Mouse (Mus musculus): ENCODE measurements around the gene Kansl2.

The Kansl2 gene

GRCm38 (mm10) chr15:98492102-98492501, 42.0 kb downstream of the Kansl2 start, which contains the start of gene Olfr279:
Gene Olfr279 (plus strand): TSS chr15:98492402.
- no peak for DNase-seq

GRCm38 (mm10) chr15:98491332-98491731, 42.7 kb downstream of the Kansl2 start:
- DNase-seq = no peak

DNA sequence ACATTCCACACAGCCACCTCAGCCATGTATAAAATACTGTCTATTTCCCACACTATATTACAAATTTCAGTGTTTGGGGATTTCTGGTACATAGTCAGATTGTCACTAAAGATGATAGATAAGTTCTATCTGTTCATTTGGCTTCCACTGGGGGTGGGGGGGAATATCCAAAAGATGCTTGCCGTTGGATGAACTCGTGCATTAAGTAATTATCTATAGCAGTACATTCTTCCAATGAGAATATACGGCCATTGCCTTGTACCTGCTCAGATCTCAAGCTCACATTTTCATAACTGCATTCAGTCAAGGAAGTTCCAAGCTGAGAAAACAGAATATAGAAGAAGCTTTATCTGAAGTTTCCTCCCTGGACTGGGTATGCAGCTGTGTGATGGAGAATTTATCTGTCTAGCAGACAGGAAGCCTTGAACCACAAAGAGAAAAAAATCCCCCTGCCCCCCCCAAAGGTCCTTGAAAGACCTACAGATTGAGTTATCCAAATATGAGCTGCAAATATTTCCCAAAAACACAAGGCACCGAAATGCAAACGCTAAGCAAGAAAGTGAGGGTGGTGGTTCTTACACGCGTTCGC, 47.5 kb downstream of the Kansl2 start:
- no peak for DNase-seq

GRCm38 (mm10) chr15:98483907-98484886, 49.9 kb downstream of the Kansl2 start:
- DNase-seq = no peak

DNA sequence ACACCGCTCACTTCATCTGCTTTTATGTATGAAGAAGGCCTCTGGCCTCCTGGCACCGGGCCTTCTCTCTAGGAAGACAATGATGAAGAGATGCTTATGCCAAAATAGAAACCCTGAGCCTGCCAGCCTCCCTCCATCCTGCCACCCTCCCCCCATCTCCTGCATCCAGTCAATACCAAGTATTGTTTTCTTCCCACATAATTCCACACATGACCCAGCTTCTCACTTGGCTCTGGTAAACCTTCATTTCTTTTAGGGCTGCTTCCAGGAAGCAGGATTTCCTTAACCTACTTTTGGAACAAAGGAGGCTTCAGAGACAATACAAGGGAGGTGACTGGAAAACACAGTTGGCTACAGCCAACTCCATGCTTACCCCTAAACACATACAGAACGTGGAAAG, 51.4 kb downstream of the Kansl2 start, which contains the start of gene Lalba:
Lalba (minus strand) TSS at position 21 of the 400 bp plus-strand sequence.
- DNase-seq = no peak

DNA sequence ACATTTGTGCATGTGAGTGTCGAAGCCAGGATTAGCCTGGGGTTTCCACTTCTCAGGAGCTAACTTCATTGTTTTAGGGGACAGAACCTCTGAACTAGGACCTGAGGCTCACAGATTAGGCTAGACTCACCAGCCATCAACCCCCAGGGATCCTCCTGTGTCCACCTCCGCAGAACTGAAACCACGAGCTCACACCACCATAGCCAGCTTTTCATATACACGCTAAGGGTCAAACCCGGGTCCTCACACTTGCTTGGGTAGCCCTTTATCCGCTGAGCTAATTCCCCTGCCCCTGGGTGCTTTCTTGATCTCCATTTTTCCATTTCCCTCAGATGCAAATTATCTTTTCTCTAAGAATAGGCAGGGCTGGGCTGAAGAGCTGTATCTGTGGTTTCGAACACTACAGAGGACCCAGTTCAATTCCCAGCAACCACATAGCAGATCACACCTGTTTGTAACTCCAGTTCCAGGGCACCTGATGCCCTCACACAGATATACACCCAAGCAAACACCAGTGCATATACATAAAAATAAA, 54.4 kb downstream of the Kansl2 start:
- no peak for DNase-seq

- DNase-seq = no peak
These were observed 57.8 kb downstream of the Kansl2 start for GRCm38 (mm10) chr15:98476281-98476680.

- peak in 1 of 2 experiments; percentile 14 for DNase-seq
These were observed 58.7 kb downstream of the Kansl2 start for GRCm38 (mm10) chr15:98475382-98475781.

DNA sequence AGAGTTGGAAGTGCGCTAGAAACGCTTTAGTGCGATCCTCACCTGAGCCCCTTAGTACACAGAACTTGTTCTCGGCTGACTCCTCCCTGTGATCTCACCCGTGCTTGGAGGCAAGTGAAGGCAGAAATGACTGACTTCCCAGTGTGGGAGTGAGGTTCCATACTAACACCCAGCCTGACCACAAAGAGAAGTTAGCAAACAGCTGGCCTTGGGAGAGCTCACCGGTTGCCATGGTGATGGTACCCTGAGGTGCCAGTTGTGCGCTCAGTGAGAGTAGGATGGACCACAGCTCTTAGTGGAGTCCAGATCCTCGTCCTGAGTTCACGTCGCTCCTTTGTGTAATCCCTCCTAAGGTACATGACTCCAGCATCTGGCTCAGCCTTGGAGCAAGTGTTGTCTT, 59.1 kb downstream of the Kansl2 start:
- no peak for DNase-seq

- no peak for DNase-seq
These were observed 62.5 kb downstream of the Kansl2 start for GRCm38 (mm10) chr15:98471539-98471938.

GRCm38 (mm10) chr15:98469596-98469995, 64.5 kb downstream of the Kansl2 start, which contains the start of gene OR5BS1P:
Gene OR5BS1P (plus strand): TSS chr15:98469896.
- DNase-seq = no peak
